Mouse (Mus musculus) cerebral cortex, adult 2 months (tissue): ENCODE measurements around the gene Fam166b.

Source experiments
- WGBS: fragments of 180-500 bp; shearing (Covaris S2); methylation state at CpG from one replicate; pipeline ENCODE4 v1.1.7; 2018; 5-methylcytosine and 5-hydroxymethylcytosine counted together

Gene Fam166b

GRCm38 (mm10) chr4:43428180-43428861, 613 bp downstream of the Fam166b start:
- WGBS, result 48% methylated on average over 16 of the region's 16 CpGs

- WGBS, result 37% methylated on average over 23 of the region's 23 CpGs
Measured at GRCm38 (mm10) chr4:43427501-43428179, 1.3 kb downstream of the Fam166b start.

GRCm38 (mm10) chr4:43426487-43426886, 2.4 kb downstream of the Fam166b start:
- WGBS, result 66% methylated on average over 10 of the region's 10 CpGs

GRCm38 (mm10) chr4:43425648-43426380, 3.1 kb downstream of the Fam166b start:
- WGBS, result 51% methylated on average over 31 of the region's 31 CpGs

- 55% methylated on average over 14 of the region's 14 CpGs for WGBS
Measured at GRCm38 (mm10) chr4:43425197-43425596, 3.7 kb downstream of the Fam166b start.

- 89% methylated on average over 9 of the region's 9 CpGs for WGBS
Measured at GRCm38 (mm10) chr4:43424072-43424471, 4.9 kb downstream of the Fam166b start.

- WGBS, result 87% methylated on average over 20 of the region's 20 CpGs
Measured at GRCm38 (mm10) chr4:43423267-43423934, 5.5 kb downstream of the Fam166b start.

GRCm38 (mm10) chr4:43421632-43422240, 7.2 kb downstream of the Fam166b start:
- 83% methylated on average over 28 of the region's 28 CpGs for WGBS

GRCm38 (mm10) chr4:43420305-43420704, 8.6 kb downstream of the Fam166b start:
- WGBS, result 2% methylated on average over 6 of the region's 6 CpGs

- WGBS, result 44% methylated on average over 9 of the region's 9 CpGs
Measured at GRCm38 (mm10) chr4:43419801-43420281, 9.1 kb downstream of the Fam166b start.

- 57% methylated on average over 15 of the region's 15 CpGs for WGBS
Measured at GRCm38 (mm10) chr4:43418973-43419656, 9.8 kb downstream of the Fam166b start.

GRCm38 (mm10) chr4:43418450-43418849, 10.5 kb downstream of the Fam166b start:
- WGBS, result 50% methylated on average over 4 of the region's 4 CpGs

GRCm38 (mm10) chr4:43417269-43418062, 11.5 kb downstream of the Fam166b start:
- 62% methylated on average over 16 of the region's 16 CpGs for WGBS

GRCm38 (mm10) chr4:43416071-43416490, 12.9 kb downstream of the Fam166b start:
- 93% methylated on average over 22 of the region's 22 CpGs for WGBS

GRCm38 (mm10) chr4:43415221-43416070, 13.5 kb downstream of the Fam166b start:
- 83% methylated on average over 29 of the region's 29 CpGs for WGBS

GRCm38 (mm10) chr4:43414761-43415160, 14.2 kb downstream of the Fam166b start:
- 89% methylated on average over 14 of the region's 14 CpGs for WGBS

- WGBS, result 45% methylated on average over 12 of the region's 12 CpGs
Measured at GRCm38 (mm10) chr4:43407071-43407920, 21.6 kb downstream of the Fam166b start.
